Mouse (Mus musculus) forebrain, postnatal 0 days (tissue): ENCODE results near the gene Hist1h4f. TPM values are rescaled to one million over a fixed set of nuclear protein-coding genes. Genes with fewer than 3 reads are reported as not detected.

Experiments
- ATAC-seq: fragments of 200-750 bp; cut with Nextera tagmentation; 2 replicates; pipeline ENCODE4 v1.8.0; 2017; ENCODE audit warnings: mild to moderate bottlenecking, moderate library complexity
- DNase-seq: peaks from one replicate; pipeline ENCODE4 v3.0.0-alpha.2; 2015
- H3K27ac ChIP-seq: fragments of 300-500 bp; sonication (generic); 2 replicates; pipeline ENCODE4 v1.5.1; 2014; ENCODE audit warnings: low read depth, mild to moderate bottlenecking, antibody characterized with exemption, low read length, moderate library complexity, mixed read lengths
- H3K27me3 ChIP-seq: fragments of 300-500 bp; sonication (generic); 2 replicates; pipeline ENCODE4 v1.6.1; 2014; ENCODE audit warnings: mild to moderate bottlenecking, low read length, mixed read lengths; ENCODE audit not compliant: insufficient read depth
- H3K36me3 ChIP-seq: fragments of 300-500 bp; sonication (generic); 2 replicates; pipeline ENCODE4 v1.6.1; 2014; ENCODE audit warnings: mild to moderate bottlenecking, moderate library complexity; ENCODE audit not compliant: insufficient read depth
- H3K4me1 ChIP-seq: fragments of 300-500 bp; sonication (generic); 2 replicates; pipeline ENCODE4 v1.6.1; 2014; ENCODE audit warnings: antibody characterized with exemption; ENCODE audit not compliant: insufficient read depth
- H3K4me2 ChIP-seq: fragments of 300-500 bp; sonication (generic); 2 replicates; pipeline ENCODE4 v1.6.1; 2014; ENCODE audit warnings: low read depth, mild to moderate bottlenecking, moderate library complexity
- H3K4me3 ChIP-seq: fragments of 300-500 bp; sonication (generic); 2 replicates; pipeline ENCODE4 v1.5.1; 2014; ENCODE audit warnings: low read depth, low read length, mixed read lengths
- H3K9ac ChIP-seq: fragments of 300-500 bp; sonication (generic); 2 replicates; pipeline ENCODE4 v1.6.1; 2014; ENCODE audit warnings: mild to moderate bottlenecking
- H3K9me3 ChIP-seq: fragments of 300-500 bp; sonication (generic); 2 replicates; pipeline ENCODE4 v1.6.1; 2016; ENCODE audit warnings: low read length
- CTCF ChIP-seq: sonication (generic); IDR thresholded peaks from 2 replicates; pipeline ENCODE4 v1.5.1; 2016; ENCODE audit warnings: antibody characterized with exemption, control low read depth, low read depth
- WGBS: fragments of 180-500 bp; shearing (Covaris S2); extraction: QIAGEN DNeasy Blood & Tissue Kit; methylation state at CpG from one replicate; pipeline ENCODE4 v1.1.7; 2014; 5-methylcytosine and 5-hydroxymethylcytosine counted together
- polyA plus RNA-seq: library from polyadenylated mRNA; unstranded; fragments of >200 nt; fragmentation: Nextera tagmentation; extraction: Ambion mirVana; gene quantifications from 2 replicates; pipeline ENCODE4 v1.2.1, GENCODE M21; 2015
- total RNA-seq: library from RNA; depleted of rRNA; stranded (reverse); fragments of >200 nt; gene quantifications from 2 replicates; pipeline ENCODE4 v1.2.3, GENCODE M21; 2014

Hist1h4f gene
- total and polyA plus RNA-seq, 2 experiments from 2014 or later, result 753 TPM; not detected in 1

DNA sequence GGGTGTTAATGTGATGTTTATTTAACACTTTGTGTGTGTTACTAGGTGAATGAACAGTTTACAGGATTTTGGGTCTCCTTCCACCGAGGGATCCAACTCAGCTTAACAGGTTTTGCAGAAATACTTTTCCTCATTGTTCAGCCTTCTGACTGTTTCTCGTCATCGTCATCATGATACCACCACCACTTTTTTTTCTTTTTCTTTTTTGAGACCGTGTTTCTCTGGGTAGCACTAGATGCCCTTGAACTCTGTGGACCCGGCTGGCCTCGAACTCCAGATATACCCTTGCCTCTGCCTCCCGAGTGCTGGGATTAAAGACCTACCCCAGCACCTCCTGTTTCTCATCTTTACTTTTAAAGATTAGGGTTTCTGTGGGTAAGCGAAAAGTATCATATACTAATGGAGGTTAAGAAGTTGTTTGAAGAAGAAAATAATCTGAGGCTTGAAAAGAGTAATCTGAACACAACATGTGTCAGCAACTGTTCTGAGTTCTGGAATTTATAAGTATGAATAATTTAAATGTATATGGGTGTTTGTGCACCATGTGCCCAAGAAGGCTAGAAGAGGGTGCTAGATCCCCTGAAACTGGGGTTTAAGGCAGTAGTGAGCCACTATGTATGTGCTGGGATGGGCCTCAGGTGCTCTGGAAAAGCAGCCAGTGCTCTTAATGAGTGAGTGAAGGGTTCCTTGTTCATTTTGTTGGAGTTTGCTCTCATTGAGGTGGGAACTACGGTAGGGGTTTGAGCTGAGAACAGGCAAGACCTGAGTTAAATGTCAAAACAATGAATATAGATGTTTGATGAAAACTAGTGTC, 19.0 kb downstream of the Hist1h4f start:
- H3K36me3 ChIP-seq, result no peaks in the 10 kb centered on the region
- H3K9me3 ChIP-seq, result no peaks in the 10 kb centered on the region
- H3K4me2 ChIP-seq, result peak overlapping the region; percentile 72
- no peaks in the 10 kb centered on the region for H3K27me3 ChIP-seq
- H3K27ac ChIP-seq, result peak overlapping the region; percentile 98; the same call in 1 of the 2 replicates
- no peak for DNase-seq
- H3K4me3 ChIP-seq, result peak overlapping the region; percentile 68
- 13% methylated on average over 9 of the region's 9 CpGs for WGBS
- H3K9ac ChIP-seq, result peak overlapping the region; percentile 82; the same call in 1 of the 2 replicates
- no peak for ATAC-seq
- no peak for TF ChIP-seq CTCF
- peaks cover 22% of the 10 kb centered on the region for H3K4me1 ChIP-seq

DNA sequence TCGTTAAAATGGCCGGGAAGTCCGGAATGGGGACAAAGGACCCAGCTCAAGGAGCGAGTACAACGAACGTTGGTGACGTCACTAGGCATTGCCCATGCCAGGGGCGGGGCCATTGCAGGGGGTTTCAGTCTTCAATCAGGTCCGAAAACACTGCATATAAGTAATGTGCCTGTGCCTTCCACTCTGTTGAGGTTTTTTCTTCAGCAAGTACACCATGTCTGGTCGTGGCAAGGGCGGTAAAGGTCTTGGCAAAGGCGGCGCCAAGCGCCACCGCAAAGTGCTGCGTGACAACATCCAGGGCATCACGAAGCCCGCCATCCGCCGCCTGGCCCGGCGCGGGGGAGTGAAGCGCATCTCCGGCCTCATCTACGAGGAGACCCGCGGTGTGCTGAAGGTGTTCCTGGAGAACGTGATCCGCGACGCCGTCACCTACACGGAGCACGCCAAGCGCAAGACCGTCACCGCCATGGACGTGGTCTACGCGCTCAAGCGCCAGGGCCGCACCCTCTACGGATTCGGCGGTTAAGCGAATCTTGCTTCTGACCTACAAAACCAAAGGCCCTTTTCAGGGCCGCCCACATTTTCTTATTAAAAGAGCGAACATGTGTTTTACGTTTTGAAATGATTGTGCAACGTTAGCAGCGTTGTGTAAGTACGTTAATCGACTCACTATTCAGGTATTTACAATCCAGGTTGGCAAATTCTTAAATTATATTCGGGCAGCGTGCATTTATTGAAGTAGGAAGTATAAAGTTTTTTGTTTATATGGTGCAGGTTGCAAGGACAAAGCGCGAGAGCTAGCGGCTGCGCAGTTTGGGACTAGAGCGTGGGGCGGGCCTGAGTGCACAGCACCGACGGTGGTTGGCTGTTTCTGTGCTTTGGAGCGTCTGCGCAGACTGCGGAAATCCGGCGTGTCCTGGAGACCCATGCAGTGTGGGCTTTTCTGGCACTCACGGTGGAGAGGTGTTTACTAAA, 20.3 kb downstream of the Hist1h4f start, which contains the start of gene Hist1h4h:
Hist1h4h (plus strand) TSS at position 150 of the 975 bp plus-strand sequence.
- H3K4me1 ChIP-seq, result peaks cover 22% of the 10 kb centered on the region
- H3K4me2 ChIP-seq, result peak within 1 kb of the TSS; percentile 72
- peak within 1 kb of the TSS; percentile 98 for H3K27ac ChIP-seq
- ATAC-seq, result peak; percentile 87
- H3K36me3 ChIP-seq, result no peaks in the 10 kb centered on the region
- under 1% methylated on average over 57 of the region's 70 CpGs for WGBS
- DNase-seq, result peak; percentile 99
- H3K4me3 ChIP-seq, result peak within 1 kb of the TSS; percentile 68
- no peaks in the 10 kb centered on the region for H3K9me3 ChIP-seq
- no peaks in the 10 kb centered on the region for H3K27me3 ChIP-seq
- H3K9ac ChIP-seq, result peak within 1 kb of the TSS; percentile 82
- TF ChIP-seq CTCF, result no peak

DNA sequence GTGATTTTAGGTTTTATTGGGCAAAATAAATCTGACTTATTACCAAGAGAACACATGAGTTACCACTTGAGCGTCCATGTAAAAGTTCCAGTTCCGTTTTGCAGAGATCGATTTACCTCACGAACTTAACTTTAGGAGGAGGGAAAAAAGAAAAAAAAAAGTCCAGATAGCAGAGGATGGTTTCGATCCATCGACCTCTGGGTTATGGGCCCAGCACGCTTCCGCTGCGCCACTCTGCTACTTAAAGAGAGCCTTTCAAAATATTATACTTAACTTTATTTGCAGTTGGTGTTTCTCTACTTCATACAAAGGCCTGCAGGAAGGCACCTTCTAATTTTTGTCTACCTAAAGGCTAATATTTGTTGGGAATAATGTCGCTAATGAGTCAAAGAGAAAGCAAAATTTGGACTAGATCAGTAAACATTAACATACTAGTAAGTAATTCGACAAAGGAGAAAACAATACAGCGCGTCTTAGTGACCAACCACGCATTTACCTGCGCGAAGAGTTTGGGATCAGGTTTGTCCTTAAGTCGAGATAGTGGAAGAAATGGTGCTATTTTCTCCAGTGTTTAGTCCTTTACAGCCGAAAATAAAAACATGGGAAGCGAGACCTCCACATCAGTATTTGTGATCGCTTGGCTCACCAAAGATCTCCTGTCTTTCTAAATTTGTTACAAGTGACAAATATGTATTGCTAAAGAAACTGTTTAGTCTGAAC, 21.1 kb downstream of the Hist1h4f start:
- WGBS, result under 1% methylated on average over 20 of the region's 20 CpGs
- peak overlapping the region; percentile 82 for H3K9ac ChIP-seq
- no peaks in the 10 kb centered on the region for H3K36me3 ChIP-seq
- H3K9me3 ChIP-seq, result no peaks in the 10 kb centered on the region
- peak overlapping the region; percentile 98 for H3K27ac ChIP-seq
- no peak for TF ChIP-seq CTCF
- H3K4me1 ChIP-seq, result peaks cover 22% of the 10 kb centered on the region
- DNase-seq (peak; percentile 85), ATAC-seq (peak; percentile 7; the same call in 1 of the 2 replicates)
- H3K4me3 ChIP-seq, result peak overlapping the region; percentile 68
- peak overlapping the region; percentile 72 for H3K4me2 ChIP-seq
- no peaks in the 10 kb centered on the region for H3K27me3 ChIP-seq

DNA sequence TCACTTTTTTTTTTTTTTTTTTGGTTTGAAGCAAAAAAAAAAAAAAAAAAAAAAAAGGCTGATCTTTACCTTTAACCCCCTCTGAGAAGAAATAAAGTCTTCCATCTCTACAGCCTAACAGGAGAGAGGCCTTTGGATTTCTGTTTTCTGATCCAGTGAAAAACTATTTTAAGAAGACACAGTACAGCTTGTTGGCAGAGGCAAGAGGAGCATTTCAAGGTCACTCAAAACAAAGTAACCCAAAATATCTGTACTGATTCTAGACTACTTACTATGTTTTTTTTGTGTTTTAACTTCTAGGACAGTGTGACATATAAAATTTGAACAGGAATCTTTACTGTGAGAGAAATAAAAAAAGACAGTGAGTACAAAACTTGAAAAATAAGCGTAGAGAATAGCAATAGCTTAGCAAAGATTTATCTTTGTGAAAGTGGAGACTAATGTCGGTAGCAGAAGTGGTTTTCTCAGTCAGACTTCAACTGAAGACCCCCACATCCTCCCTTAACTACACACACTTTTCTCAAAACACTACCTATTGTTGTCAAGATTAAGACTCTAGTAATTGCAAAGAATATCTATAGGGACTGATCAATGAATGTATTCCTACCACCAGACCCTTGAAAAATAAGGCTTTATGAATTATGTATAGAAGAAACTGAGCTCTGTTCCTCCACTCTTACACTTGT, 21.8 kb downstream of the Hist1h4f start:
- 35% methylated on average over 2 of the region's 2 CpGs for WGBS

DNA sequence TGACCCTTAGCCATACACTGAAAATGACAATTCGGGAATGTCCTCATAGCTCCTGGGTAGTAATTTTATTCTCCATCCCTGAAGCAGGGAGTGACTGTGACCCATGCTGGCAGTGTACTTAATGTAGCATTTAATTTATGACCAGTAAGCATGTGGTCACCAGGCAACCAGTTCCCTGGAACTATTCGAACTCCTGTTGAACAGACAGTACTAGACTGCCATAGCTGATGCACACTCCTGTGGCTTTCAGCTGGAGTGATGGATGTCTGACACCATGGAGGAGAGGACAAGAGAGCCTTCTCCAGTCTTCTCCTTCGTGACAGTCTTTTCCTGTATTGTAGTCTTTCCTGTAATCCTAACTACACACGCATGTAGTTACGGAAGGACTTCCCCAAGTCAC, 22.4 kb downstream of the Hist1h4f start:
- DNase-seq, result no peak
- TF ChIP-seq CTCF, result no peak
- peaks cover 17% of the 10 kb centered on the region for H3K4me1 ChIP-seq
- no peaks in the 10 kb centered on the region for H3K36me3 ChIP-seq
- no peak overlapping the region for H3K27ac ChIP-seq
- no peak overlapping the region for H3K9ac ChIP-seq
- no peaks in the 10 kb centered on the region for H3K27me3 ChIP-seq
- H3K4me2 ChIP-seq, result no peak overlapping the region
- ATAC-seq, result no peak
- no peaks in the 10 kb centered on the region for H3K9me3 ChIP-seq
- WGBS, result 79% methylated on average over 5 of the region's 5 CpGs
- no peak overlapping the region for H3K4me3 ChIP-seq

More for the DNA sequence above, 21.8 kb downstream of the Hist1h4f start:
- DNase-seq, result no peak
- Histone ChIP-seq H3K4me2 (peak overlapping the region; percentile 72), H3K4me1 (peaks cover 20% of the 10 kb centered on the region), H3K4me3 (peak overlapping the region; percentile 68), H3K9me3 (no peaks in the 10 kb centered on the region), H3K27ac (peak overlapping the region; percentile 98), H3K36me3 (no peaks in the 10 kb centered on the region), H3K9ac (peak overlapping the region; percentile 82), H3K27me3 (no peaks in the 10 kb centered on the region)
- no peak for TF ChIP-seq CTCF
- ATAC-seq, result no peak

DNA sequence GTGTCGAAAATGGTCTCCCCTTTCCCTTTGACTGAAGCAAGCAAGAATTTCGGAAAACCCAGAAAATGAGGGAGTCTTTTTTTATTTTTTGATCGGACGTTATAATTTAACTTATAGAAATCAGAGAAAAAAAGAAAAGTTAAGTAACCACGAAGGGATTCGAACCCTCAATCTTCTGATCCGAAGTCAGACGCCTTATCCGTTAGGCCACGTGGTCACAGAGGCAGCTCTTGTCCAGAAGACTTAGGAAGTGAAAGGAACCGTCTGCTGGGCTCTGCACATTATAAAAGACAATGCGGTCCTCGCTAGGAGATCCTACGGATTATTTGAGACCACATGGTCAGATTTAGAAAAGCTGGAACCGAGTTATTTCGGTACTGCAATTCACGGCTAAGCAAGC, 25.1 kb downstream of the Hist1h4f start:
- Histone ChIP-seq H3K36me3 (no peaks in the 10 kb centered on the region), H3K4me3 (peak overlapping the region; percentile 50), H3K4me1 (no peaks in the 10 kb centered on the region), H3K27me3 (no peaks in the 10 kb centered on the region), H3K9me3 (no peaks in the 10 kb centered on the region), H3K4me2 (peak overlapping the region; percentile 55), H3K9ac (peak overlapping the region; percentile 56), H3K27ac (peak overlapping the region; percentile 71)
- under 1% methylated on average over 17 of the region's 17 CpGs for WGBS
- ATAC-seq (peak; percentile 54), DNase-seq (peak; percentile 98)
- no peak for TF ChIP-seq CTCF
